Mouse (Mus musculus) heart, adult 2 months (tissue): Measurements from ENCODE around the gene Gnl1. TPM values are rescaled to one million over a fixed set of nuclear protein-coding genes. Genes with fewer than 3 reads are reported as not detected.
"Not testable (repeated sequence)": the region's sequence is repeated elsewhere in the genome, so short reads cannot be mapped to it uniquely, and the experiment has no call there.

Source experiments
- DNase-seq, 2 experiments: peaks; one replicate each; pipeline ENCODE4 v3.0.0; 2021
- H3K27ac ChIP-seq: fragments of 200-600 bp; 2 replicates; pipeline ENCODE4 v1.8.1; 2022
- H3K27me3 ChIP-seq: fragments of 200-500 bp; 2 replicates; pipeline ENCODE4 v1.6.1; 2012; ENCODE audit warnings: mild to moderate bottlenecking, low read length, inconsistent platforms, mixed read lengths; ENCODE audit not compliant: control insufficient read depth, insufficient read depth
- H3K36me3 ChIP-seq: fragments of 200-500 bp; 2 replicates; pipeline ENCODE4 v1.6.1; 2012; ENCODE audit warnings: low read length, inconsistent platforms; ENCODE audit not compliant: control insufficient read depth, insufficient read depth
- H3K4me1 ChIP-seq: fragments of 200-500 bp; 2 replicates; pipeline ENCODE4 v1.6.1; 2011; ENCODE audit warnings: low read length; ENCODE audit not compliant: control insufficient read depth, insufficient read depth
- H3K4me3 ChIP-seq: fragments of 200-600 bp; 2 replicates; pipeline ENCODE4 v1.8.1; 2022
- H3K79me2 ChIP-seq: fragments of 200-500 bp; replicated peaks from 2 replicates; pipeline ENCODE4 v1.6.1; 2012; ENCODE audit warnings: mild to moderate bottlenecking, inconsistent platforms, low read length, moderate library complexity, mixed read lengths; ENCODE audit not compliant: control insufficient read depth, insufficient read depth
- H3K9ac ChIP-seq: fragments of 200-500 bp; 2 replicates; pipeline ENCODE4 v1.6.1; 2012; ENCODE audit warnings: low read depth, mild to moderate bottlenecking, control low read depth, inconsistent platforms, low read length, mixed read lengths
- CTCF ChIP-seq: fragments of 200-600 bp; IDR thresholded peaks from 2 replicates; pipeline ENCODE4 v1.8.1; 2022; ENCODE audit warnings: antibody characterized with exemption, mild to moderate bottlenecking, moderate library complexity
- EP300 ChIP-seq: fragments of 200-500 bp; IDR thresholded peaks from 2 replicates; pipeline ENCODE4 v1.6.1; 2011; ENCODE audit warnings: low read depth, low read length, control low read depth; ENCODE audit not compliant: insufficient read depth
- POLR2A ChIP-seq: fragments of 200-500 bp; IDR thresholded peaks from 2 replicates; pipeline ENCODE4 v1.6.1; 2011; ENCODE audit warnings: mild to moderate bottlenecking, low read depth, low read length, control low read depth; ENCODE audit not compliant: insufficient read depth
- WGBS: fragments of 180-500 bp; shearing (Covaris S2); methylation state at CpG from one replicate; pipeline ENCODE4 v1.1.7; 2018; 5-methylcytosine and 5-hydroxymethylcytosine counted together
- intact Hi-C: fragments of 180-260 bp; cut with DNase I; formaldehyde crosslinking; loops from one replicate; pipeline ENCODE4 v1.15.1; 2025
- polyA plus RNA-seq: library from polyadenylated mRNA; depleted of rRNA; stranded (reverse); fragments of >200 nt; gene quantifications from 2 replicates; pipeline ENCODE4 v1.2.3, GENCODE M21; 2012
- total RNA-seq, 2 experiments: library from RNA; stranded (reverse); gene quantifications; 2 replicates each; pipeline ENCODE4 v1.2.3; 2021

Gnl1 gene
- total and polyA plus RNA-seq, 3 experiments, result 17.0 to 35.6 (median 27.4) TPM

DNA sequence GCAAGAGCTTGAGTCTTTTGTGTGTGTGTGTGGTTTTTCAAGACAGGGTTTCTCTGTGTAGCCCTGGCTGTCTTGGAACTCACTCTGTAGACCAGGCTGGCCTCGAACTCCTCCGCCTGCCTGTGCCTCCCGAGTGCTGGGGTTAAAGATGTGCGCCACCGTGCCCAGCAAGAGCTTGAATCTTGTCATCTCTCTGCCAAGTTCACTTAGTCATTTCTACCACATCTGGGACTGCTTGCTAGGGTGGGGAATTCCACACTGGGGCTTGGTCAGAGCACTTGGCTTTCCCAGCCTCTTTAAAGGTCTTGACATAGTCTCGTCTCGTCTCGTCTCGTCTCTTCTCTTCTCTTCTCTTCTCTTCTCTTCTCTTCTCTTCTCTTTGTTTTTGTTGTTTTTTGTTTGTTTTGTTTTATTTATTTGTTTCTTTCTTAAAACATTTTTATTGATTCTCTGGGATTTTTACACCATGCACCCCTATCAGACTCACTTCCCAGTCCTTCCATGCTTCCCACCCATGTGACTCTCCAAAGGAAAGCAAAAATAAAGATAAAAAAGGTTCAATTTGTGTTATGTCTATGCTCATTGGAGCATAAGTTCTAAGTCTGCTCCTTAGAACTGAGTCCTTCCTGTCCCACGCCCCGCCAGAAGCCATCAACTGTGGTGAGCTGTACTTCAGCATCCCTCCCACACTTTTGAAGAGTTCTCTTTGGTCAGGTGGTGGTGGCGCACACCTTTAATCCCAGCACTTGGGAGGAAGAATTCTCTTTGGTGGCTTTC lies 21.7 kb downstream of the Gnl1 start:
- intact Hi-C loops, result no loop called here
- Histone ChIP-seq H3K4me1 (peaks cover 6% of the 10 kb centered on the region), H3K4me3 (no peak overlapping the region), H3K27me3 (no peaks in the 10 kb centered on the region), H3K27ac (no peak overlapping the region), H3K9ac (no peak overlapping the region), H3K79me2 (peaks cover 6% of the 10 kb centered on the region), H3K36me3 (no peaks in the 10 kb centered on the region)
- no peak for DNase-seq
- WGBS, result 86% methylated on average over 12 of the region's 12 CpGs
- TF ChIP-seq POLR2A (no peak), CTCF (no peak), EP300 (no peak)

DNA sequence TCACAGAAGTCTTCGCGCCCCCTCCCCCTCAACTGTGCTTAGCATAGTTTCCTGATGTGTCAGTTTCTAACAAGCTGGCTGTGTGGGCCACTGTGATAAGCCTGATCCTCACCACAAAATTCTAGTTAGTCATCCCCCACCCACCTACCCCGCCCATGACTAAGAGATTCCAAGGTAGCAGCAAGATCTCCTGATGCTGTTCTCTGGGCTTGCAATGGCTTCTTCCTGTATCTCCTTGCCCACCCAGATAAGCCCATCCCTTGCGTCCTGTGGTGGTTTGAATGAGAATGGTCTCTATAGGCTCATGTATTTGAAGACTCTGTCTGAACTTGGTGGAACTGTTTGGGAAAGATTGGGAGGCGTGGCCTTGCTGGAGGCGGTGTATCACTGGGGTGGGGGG lies 22.3 kb downstream of the Gnl1 start:
- no peak for DNase-seq
- Histone ChIP-seq H3K9ac (no peak overlapping the region), H3K27ac (no peak overlapping the region), H3K36me3 (no peaks in the 10 kb centered on the region), H3K4me3 (no peak overlapping the region), H3K4me1 (peaks cover 5% of the 10 kb centered on the region), H3K27me3 (no peaks in the 10 kb centered on the region), H3K79me2 (peaks cover 6% of the 10 kb centered on the region)
- TF ChIP-seq EP300 (no peak), POLR2A (no peak), CTCF (no peak)
- intact Hi-C loops, result no loop called here
- WGBS, result 91% methylated on average over 6 of the region's 6 CpGs

DNA sequence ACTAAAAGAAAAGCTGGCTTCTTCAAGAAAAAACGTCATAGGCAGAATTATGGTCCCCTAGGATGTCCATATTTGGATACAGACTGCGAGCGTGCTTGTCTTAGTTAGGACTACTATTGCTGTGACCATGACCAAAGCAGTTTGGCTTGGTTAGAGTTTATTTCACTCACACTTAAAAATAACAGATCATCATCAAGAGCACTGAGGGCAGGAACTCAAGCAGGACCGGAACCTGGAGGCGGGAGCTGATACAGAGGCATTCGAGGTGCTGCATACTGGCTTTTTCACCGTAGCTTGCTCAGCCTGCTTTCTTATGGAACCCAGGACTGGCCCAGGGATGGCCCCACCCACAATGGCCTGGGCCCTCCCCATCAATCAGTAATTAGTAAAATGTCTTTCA lies 23.7 kb downstream of the Gnl1 start:
- DNase-seq, result no peak
- Histone ChIP-seq H3K4me1 (peaks cover 4% of the 10 kb centered on the region), H3K79me2 (peaks cover 6% of the 10 kb centered on the region), H3K27ac (no peak overlapping the region), H3K4me3 (no peak overlapping the region), H3K9ac (no peak overlapping the region), H3K36me3 (no peaks in the 10 kb centered on the region), H3K27me3 (no peaks in the 10 kb centered on the region)
- WGBS, result 91% methylated on average over 7 of the region's 7 CpGs
- intact Hi-C loops, result no loop called here
- TF ChIP-seq CTCF, result no peak
- no peak for TF ChIP-seq POLR2A
- TF ChIP-seq EP300, result no peak

DNA sequence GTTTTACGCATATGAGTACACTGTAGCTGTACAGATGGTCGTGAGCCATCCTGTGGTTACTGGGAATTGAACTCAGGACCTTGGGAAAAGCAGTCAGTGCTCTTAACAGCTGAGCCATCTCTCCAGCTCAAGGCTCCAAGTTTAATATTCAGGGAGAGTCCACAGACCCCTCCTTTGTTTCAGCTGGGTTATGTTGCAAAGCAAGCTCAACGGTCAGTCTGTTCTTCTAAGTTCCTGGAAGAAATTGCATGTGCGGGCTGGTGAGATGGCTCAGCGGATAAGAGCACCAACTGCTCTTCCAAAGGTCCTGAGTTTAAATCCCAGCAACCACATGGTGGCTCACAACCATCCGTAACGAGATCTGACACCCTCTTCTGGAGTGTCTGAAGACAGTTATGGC lies 24.8 kb downstream of the Gnl1 start:
- H3K79me2 ChIP-seq, intact Hi-C loops: not testable (repeated sequence)
- WGBS, result 93% methylated on average over 7 of the region's 7 CpGs

DNA sequence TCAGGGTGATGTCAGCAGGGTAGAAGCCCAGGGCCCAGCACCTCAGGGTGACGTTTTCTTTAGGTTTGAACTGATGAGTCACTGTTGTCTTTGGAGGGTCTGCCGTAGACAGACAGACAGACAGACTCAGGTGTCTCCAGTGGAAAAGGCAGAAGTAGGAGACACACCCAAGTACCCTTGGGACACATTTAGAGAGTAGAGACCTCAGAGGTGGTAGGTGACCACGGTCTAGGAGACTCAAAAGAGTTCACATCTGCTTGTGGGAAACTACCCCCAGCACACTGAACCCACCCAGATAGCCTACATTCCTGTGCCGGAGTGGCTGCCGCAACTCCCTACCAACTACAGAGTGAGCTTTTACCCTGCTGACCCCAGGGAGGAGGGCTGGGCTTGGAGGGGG lies 35.3 kb downstream of the Gnl1 start:
- no peak for DNase-seq
- no peak overlapping the region for H3K27ac ChIP-seq
- no peak overlapping the region for H3K4me3 ChIP-seq
- no peak for TF ChIP-seq EP300
- TF ChIP-seq CTCF, result no peak
- no peak for TF ChIP-seq POLR2A
- no peaks in the 10 kb centered on the region for H3K27me3 ChIP-seq
- intact Hi-C loops, result no loop called here
- no peak overlapping the region for H3K9ac ChIP-seq
- 93% methylated on average over 5 of the region's 5 CpGs for WGBS
- no peaks in the 10 kb centered on the region for H3K79me2 ChIP-seq
- H3K4me1 ChIP-seq, result peaks cover 3% of the 10 kb centered on the region
- H3K36me3 ChIP-seq, result no peaks in the 10 kb centered on the region

More for the DNA sequence above, 24.8 kb downstream of the Gnl1 start:
- not testable (repeated sequence) for H3K4me1 ChIP-seq, DNase-seq, H3K9ac ChIP-seq, H3K27ac ChIP-seq, H3K4me3 ChIP-seq, H3K36me3 ChIP-seq, H3K27me3 ChIP-seq

DNA sequence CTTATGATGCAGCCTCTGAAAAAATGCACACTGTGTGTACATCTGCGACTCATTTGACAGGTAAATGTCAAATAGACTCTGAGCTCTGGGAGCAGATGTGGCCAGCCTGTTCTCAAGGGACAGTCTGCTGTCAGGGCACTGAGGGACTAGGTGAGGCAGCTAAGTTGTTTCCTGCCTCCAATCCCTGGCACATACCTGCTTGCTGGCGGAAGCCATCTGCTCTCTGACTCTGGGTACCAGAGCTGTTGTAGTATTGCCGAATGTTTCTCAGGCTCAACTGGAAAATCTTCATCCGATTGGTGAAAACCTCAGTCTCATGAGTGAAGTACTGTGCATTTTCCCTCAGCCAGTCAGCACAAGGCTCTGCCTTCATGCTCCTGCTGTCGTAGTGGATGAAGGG lies 37.4 kb downstream of the Gnl1 start:
- H3K36me3 ChIP-seq, result no peaks in the 10 kb centered on the region
- H3K4me3 ChIP-seq, result no peak overlapping the region
- H3K27me3 ChIP-seq, result no peaks in the 10 kb centered on the region
- H3K9ac ChIP-seq, result no peak overlapping the region
- no peak overlapping the region; the same call in 1 of the 2 replicates for H3K27ac ChIP-seq
- intact Hi-C loops, result no loop called here
- no peak for DNase-seq
- peaks cover 7% of the 10 kb centered on the region for H3K4me1 ChIP-seq
- no peaks in the 10 kb centered on the region for H3K79me2 ChIP-seq
- TF ChIP-seq CTCF (no peak), EP300 (no peak), POLR2A (no peak)
- 88% methylated on average over 5 of the region's 5 CpGs for WGBS
